Mouse (Mus musculus): ENCODE results near the gene Adssl1.

Adssl1 gene

DNA sequence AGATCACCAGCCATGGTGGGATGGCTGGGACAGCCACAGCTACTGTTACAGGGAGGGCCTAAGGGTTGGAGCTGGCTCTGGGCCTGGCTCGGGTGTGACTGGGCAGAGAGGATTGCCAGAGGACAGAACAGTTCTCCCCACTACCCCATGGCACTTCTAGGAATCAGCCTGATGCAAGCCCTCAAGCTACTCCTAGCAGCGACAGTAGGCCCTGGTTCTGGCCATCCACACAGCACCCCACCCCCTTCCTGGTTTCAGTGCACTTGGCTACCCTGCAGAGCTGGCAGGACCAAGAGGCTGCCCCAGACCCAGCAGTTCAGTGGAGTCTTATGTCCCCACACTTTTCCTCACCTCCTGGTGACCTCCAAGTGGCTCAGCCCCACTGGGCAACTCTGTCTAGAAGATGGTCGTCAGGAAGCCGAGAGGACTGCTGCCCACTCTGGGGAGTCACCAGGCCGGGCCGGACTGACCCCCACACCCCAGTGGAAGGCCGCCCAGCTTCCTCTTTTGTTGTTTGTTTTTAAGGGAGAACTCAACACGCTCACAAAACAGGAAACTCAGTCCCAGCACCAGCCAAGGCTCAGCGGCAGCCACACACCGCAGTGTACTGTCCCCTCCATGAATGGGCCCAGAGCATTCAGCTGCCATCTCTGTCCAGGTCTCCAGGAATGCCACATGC, 47.9 kb downstream of the Adssl1 start:
- in situ Hi-C loops (cut with MboI; ENCODE audit: low pct_unique_long_range_greater_than_20kb in 1 of 2, low sequenced_read_pairs in 2 of 2, unreplicated experiment in 1 of 2) = no loop called here

GRCm38 (mm10) chr12:112670718-112671393, 51.0 kb downstream of the Adssl1 start:
- in situ Hi-C loops (cut with MboI; ENCODE audit: low pct_unique_long_range_greater_than_20kb in 1 of 2, low sequenced_read_pairs in 2 of 2, unreplicated experiment in 1 of 2) = no loop called here

DNA sequence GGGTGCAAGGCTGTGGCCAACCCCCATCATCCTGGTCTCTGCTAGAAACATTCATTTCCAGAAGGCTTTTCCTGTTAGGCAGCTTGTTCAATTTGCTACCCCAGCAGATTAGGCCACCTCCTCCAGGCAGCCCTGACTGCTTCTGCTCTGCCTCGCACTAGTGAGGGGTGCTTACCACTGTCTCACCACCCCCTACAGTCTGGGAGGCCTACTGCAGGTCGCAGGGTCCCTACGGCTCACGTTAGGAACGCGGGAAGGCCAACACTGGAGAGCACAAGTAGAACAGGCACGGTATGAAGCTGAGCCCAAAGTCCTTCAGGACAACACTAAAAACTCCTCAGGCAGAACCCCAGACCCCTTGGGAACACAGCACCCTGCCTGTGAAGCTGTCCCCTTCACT, 52.0 kb downstream of the Adssl1 start:
- in situ Hi-C loops (cut with MboI; ENCODE audit: low pct_unique_long_range_greater_than_20kb in 1 of 2, low sequenced_read_pairs in 2 of 2, unreplicated experiment in 1 of 2) = no loop called here

DNA sequence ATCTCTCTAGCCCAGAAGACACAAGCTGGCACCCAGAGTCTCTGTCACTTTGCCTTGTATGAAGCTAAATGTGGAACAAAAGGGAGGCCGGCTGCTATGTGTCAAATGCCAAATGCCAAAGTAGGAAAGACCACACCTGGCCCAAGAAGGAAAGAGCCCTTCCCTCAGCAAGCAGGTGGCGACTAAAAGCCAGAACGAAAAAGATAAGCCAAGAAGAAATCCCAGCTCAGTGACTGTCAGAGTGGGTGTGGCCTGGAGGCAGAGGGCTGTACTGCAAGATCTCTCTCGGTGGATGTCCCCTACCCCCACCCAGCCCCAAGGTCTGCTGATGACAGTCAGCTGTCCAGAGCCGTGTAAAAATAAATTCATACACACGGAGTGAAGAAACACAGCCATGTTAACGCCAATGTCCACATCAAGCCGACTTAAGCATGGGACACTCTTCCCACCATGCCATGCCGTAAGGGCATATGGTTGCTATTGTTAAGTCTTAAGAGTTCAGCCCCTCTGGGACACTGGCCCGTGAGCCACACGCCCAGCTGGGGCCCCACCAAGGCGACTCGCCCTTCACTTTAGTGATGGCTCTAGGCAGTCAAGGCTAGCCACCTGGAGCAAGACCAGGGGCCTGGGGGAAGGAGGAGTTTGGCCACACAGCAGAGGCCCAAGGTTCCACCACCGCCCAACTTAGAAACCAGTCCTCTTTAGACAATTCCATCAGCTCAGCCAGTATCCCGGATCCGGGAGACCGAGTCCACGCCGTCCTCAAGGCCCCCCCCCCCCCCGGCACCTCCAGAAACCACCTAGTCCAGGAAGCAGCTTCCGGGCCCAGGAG, 53.1 kb downstream of the Adssl1 start:
- in situ Hi-C loops (cut with MboI; ENCODE audit: low pct_unique_long_range_greater_than_20kb in 1 of 2, low sequenced_read_pairs in 2 of 2, unreplicated experiment in 1 of 2) = no loop called here

DNA sequence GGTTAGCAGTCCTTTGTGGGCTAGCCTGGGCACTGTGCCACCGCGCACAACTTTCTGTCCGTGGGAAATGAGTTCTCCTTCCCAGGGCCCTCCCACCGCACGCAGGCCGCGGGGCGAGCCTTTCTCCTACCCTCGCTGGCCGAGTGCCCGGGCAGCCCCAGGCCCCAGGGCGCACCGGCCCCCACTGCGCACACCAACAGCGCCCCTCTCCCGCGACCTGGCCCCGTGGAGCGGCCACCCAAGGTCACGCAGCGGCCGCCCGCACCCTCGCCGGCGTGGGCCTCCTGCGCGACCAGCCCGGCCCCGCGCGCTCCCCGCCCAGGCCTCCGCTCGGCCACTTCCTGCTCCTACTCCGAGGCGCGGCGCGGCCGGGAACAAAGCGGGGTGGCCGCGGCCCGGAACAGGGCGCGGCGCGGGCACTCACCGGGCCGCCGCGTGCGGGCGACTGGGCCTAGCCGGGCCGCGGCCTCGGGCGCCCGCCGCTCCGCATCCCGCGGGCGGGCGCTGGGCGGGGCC, 53.8 kb downstream of the Adssl1 start:
- in situ Hi-C loops (cut with MboI; ENCODE audit: low pct_unique_long_range_greater_than_20kb in 1 of 2, low sequenced_read_pairs in 2 of 2, unreplicated experiment in 1 of 2) = no loop called here

DNA sequence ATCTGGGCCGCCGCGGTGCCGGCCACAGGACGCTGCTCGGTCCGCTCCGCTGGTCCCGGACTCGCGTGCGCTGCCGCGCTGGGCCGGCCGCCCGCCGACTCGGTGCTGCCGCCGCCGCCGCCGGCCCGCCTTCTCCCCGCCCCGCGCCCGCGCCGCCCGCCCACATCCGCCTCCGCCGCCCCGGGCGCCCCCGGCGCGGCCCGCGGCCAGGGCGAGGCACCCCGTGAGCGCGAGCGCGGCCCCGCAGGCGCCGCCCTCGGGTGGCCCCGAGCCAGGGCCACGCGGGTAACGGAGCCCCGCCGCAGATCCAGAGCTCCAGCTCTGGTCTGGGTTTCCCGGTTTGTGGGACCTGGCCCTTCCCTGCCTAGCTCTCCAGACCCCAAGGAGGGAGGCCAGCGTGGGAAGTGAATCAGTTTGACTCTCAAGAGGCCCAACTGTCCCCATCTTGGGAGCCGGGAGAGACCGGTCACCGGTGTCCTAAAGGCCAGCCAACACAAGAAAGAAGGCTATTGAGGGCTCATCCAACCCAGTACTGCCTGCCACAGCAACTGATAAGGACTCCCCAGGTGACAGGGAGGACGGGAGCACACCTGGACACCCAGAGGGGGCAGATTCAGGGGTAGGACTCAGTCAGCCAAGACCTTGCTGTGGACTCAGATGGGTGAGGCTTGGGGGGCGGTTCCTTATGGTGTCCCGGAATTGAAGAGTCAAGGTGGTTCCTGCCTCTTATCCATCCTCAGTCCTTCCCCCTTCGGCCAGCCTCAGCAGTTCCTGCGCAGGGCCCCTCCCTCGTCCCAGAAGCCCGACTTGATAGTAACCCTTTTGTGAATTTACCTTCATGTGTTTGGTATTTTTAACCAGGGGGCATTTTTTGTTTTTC, 54.5 kb downstream of the Adssl1 start, which contains the start of gene Akt1:
Akt1 (minus strand) TSS at position 753 of the 880 bp plus-strand sequence.
- in situ Hi-C loops (cut with MboI; ENCODE audit: low pct_unique_long_range_greater_than_20kb in 1 of 2, low sequenced_read_pairs in 2 of 2, unreplicated experiment in 1 of 2) = no loop called here

- in situ Hi-C loops (cut with MboI; ENCODE audit: low pct_unique_long_range_greater_than_20kb in 1 of 2, low sequenced_read_pairs in 2 of 2, unreplicated experiment in 1 of 2) = no loop called here
Measured at GRCm38 (mm10) chr12:112675245-112676035, 55.6 kb downstream of the Adssl1 start.

- in situ Hi-C loops (cut with MboI; ENCODE audit: low pct_unique_long_range_greater_than_20kb in 1 of 2, low sequenced_read_pairs in 2 of 2, unreplicated experiment in 1 of 2) = no loop called here
Measured at GRCm38 (mm10) chr12:112677076-112677475, 57.2 kb downstream of the Adssl1 start.

DNA sequence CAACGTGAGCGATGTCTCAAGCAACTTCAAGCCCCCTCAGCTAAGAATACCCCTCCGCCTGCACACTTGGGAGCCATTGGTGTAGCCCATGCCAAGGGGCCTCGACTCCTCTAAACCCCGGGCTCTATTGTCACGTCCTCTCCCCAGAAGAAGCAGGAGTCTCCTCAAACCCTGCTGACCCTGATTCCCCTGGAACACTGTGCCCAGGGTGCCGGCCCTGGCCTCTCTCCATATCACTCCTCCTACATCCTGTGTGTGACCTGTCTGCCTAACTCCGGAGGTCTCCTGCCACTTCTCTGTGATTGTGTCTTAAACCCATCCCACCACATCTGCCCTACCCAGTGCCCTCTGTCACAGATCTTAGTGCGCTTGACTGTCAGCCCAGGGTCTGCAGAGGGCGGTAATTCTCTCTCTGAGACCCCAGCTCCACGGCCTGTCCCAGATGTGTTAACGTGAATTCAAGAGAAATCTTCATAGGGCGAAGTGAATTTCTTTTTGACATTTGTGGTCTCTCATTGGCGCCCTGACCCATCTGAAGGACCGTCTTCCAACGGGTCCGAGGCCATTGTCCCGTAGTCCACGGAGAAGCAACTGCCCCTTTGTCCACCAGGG, 58.2 kb downstream of the Adssl1 start:
- in situ Hi-C loops (cut with MboI; ENCODE audit: low pct_unique_long_range_greater_than_20kb in 1 of 2, low sequenced_read_pairs in 2 of 2, unreplicated experiment in 1 of 2) = no loop called here

GRCm38 (mm10) chr12:112678555-112679026, 58.7 kb downstream of the Adssl1 start, which contains the start of gene Zbtb42:
Gene Zbtb42 (plus strand): TSS chr12:112678828.
- in situ Hi-C loops (cut with MboI; ENCODE audit: low pct_unique_long_range_greater_than_20kb in 1 of 2, low sequenced_read_pairs in 2 of 2, unreplicated experiment in 1 of 2) = no loop called here

GRCm38 (mm10) chr12:112679027-112679996, 59.5 kb downstream of the Adssl1 start:
- in situ Hi-C loops (cut with MboI; ENCODE audit: low pct_unique_long_range_greater_than_20kb in 1 of 2, low sequenced_read_pairs in 2 of 2, unreplicated experiment in 1 of 2) = no loop called here

DNA sequence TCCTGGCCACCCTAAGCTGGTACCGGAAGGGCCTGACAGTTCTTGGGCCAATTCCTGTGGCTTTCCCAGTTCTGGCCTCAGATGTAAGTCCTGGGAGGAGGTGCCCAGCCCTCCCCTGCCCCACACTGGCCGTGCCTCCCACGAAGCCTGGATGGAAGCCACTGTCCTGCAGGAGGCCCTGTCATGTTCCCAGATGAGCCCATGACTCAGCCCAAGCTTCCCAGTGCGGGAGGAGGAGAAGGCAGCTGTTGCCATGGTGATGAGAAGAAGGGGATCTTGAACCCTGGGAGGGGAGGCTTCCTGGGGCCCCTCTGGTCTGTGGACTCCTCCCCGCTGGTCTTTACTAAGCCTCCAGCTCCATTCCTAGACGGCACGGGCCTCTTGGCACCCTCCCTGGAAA, 63.5 kb downstream of the Adssl1 start:
- in situ Hi-C loops (cut with MboI; ENCODE audit: low pct_unique_long_range_greater_than_20kb in 1 of 2, low sequenced_read_pairs in 2 of 2, unreplicated experiment in 1 of 2) = no loop called here

DNA sequence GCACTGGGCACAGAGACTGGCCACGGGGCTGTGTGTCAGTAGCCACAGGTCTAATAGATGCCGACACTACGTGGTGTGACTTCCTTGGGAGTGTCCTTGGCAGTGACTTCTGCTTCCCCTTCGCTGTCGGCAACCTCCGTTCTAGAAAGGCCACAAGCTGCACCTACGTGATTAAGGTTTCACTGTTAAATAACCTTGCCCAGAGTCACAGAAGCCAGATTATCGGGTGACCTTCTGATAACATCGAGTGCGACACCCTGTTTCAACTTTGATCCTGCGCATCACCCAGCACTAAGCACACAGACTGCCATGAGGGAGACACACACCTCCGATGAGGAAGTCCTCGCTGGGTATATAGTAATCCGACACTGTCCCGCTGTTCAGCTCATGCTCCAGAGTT, 68.6 kb downstream of the Adssl1 start:
- in situ Hi-C loops (cut with MboI; ENCODE audit: low pct_unique_long_range_greater_than_20kb in 1 of 2, low sequenced_read_pairs in 2 of 2, unreplicated experiment in 1 of 2) = no loop called here
